Mouse (Mus musculus): ENCODE measurements around the gene Cmas. TPM values are rescaled to one million over a fixed set of nuclear protein-coding genes. Genes with fewer than 3 reads are reported as not detected.

Gene Cmas
- total and polyA plus RNA-seq, 2 experiments from 2014 or later: 59.1 to 171 TPM

DNA sequence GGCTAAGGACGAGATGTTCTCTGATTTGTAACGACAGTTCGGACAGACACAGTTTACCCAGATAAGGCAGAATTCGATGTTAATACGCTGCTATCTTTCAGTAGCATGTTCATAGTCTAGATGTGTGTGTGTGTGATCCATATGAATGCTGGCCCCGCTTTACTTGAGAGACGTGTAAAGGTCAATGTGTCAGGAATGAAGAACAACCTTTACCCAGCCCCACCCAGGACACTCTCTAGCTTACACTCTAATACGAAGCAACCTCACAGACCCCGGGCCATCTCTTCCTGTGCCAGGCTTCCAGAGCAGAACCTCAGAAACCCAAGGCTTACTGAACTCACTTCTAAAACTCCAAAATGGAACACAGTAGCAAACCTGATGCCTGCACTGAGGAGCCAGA lies 42.4 kb downstream of the Cmas start:
- H3K9ac ChIP-seq (replicated peaks; ENCODE audit: low read length): no peak overlapping the region
- ATAC-seq: no peak

DNA sequence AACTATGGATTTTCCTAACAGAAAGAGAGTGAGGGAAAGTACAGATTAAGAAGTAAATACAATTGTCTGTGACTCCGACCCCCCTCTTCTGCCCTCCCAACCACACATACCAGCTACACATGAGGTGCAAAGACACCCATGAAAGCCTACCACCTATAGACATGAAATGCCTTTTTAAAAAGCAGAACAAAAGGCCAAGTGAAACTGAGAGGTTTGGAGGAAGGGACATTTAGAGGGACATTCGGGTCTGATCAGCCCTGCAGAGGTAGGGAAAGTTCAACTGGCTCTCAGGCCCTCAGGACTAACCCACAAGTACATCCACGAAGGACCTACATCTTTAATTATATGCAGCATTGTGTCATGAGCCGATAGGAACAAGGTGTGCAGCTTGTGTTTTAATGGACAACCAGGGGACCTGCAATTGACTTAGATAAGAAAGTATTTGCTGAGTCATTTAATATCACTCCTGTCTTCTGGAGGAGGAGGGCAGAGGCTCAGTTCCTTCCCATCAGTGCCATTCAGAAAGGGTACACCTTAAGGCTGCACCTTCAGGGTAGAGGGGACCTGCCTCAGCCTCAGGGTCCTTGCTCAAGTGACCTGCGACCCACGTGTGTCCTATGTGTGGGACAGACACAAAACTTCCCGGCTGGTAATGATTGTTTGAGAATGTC lies 43.4 kb downstream of the Cmas start:
- Histone ChIP-seq H3K4me3 (ENCODE audit: low read length) (no peak overlapping the region), H3K27me3 (ENCODE audit: insufficient read depth, low read length) (no peaks in the 10 kb centered on the region), H3K9me3 (ENCODE audit: low read length) (no peaks in the 10 kb centered on the region), H3K36me3 (ENCODE audit: insufficient read depth, low read length) (no peaks in the 10 kb centered on the region), H3K4me1 (ENCODE audit: insufficient read depth, low read length) (no peaks in the 10 kb centered on the region), H3K4me2 (ENCODE audit: low read depth, low read length) (no peak overlapping the region), H3K27ac (no peak overlapping the region), H3K9ac (replicated peaks; ENCODE audit: low read length) (no peak overlapping the region)
- 82% methylated on average over 7 of the region's 7 CpGs for WGBS
- no peak for ATAC-seq
- DNase-seq (ENCODE audit: low spot score): no peak
- no peak for TF ChIP-seq CTCF (IDR thresholded peaks at IDR 0.05; ENCODE audit: low read depth)

More for the DNA sequence above, 42.4 kb downstream of the Cmas start:
- WGBS: 64% methylated on average over 9 of the region's 9 CpGs
- H3K27ac ChIP-seq: no peak overlapping the region
- H3K4me2 ChIP-seq (ENCODE audit: low read depth, low read length): no peak overlapping the region
- no peak for DNase-seq (ENCODE audit: low spot score)
- TF ChIP-seq CTCF (IDR thresholded peaks at IDR 0.05; ENCODE audit: low read depth): no peak
- no peaks in the 10 kb centered on the region for H3K4me1 ChIP-seq (ENCODE audit: insufficient read depth, low read length)
- no peaks in the 10 kb centered on the region for H3K9me3 ChIP-seq (ENCODE audit: low read length)
- no peak overlapping the region for H3K4me3 ChIP-seq (ENCODE audit: low read length)
- H3K36me3 ChIP-seq (ENCODE audit: insufficient read depth, low read length): no peaks in the 10 kb centered on the region
- no peaks in the 10 kb centered on the region for H3K27me3 ChIP-seq (ENCODE audit: insufficient read depth, low read length)

DNA sequence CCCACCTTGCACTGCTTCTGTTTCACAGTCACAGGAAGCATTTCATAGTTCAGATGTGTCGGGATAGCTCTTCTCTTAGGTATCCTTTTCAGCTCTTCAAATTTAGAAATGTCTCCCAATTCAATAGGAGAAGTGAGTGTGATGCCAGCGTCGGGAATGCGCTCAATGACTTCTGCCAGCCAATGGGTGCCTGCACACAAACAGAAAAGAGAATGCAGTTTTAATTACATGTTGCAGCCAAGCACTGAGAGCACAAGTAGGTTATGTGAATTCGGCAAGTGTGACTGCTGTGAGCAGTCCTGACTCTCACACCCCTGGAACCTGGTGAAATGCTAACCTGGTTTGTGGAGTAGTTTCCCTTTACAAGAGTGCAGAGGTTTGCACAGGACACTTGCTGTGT lies 45.2 kb downstream of the Cmas start:
- DNase-seq (ENCODE audit: low spot score): no peak

DNA sequence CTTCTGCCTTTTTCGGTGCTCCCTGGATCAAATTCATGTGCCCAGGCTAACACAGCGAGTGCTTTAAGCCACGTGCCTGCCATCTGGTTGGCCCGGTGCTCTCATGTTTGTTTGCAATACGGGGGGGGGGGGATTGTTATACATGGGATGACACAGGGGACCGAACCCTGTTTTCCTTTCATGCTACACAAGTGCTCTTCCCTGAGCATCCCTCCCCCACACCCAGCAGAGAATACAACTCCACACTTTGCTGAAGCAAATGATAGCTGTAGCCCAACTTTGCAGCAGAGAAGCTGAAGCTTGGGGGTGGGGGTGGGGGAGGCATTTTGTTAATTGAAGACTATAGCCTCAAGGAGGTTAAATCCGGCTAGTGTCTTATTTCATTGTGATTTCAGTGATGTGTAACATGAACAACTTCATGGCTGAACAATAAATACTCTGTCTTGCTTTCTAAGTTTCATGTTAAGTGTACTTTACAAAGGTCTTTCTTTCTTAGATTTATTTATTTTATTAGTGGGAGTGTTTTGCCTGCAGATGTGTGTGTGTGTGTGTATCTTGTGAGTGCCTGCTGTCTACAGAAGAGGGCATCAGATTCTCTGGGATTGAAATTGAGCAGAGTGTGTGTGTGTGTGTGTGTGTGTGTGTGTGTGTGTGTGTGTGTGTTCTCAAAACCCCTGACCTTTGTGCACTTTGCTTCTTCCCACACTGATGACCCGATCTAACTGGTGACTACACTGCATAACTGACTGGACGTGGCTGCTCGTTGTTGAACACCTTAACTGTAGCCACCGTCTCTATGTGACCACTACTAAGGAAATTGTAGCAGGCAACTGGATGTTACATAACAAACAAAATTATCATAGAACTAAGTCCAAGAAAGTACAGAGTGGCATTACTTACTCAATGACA lies 46.4 kb downstream of the Cmas start:
- WGBS: 53% methylated on average over 11 of the region's 11 CpGs

More for the DNA sequence above, 45.2 kb downstream of the Cmas start:
- H3K4me2 ChIP-seq (ENCODE audit: low read depth, low read length): no peak overlapping the region
- no peaks in the 10 kb centered on the region for H3K9me3 ChIP-seq (ENCODE audit: low read length)
- WGBS: 71% methylated on average over 5 of the region's 5 CpGs
- H3K4me3 ChIP-seq (ENCODE audit: low read length): no peak overlapping the region
- no peak for ATAC-seq
- no peaks in the 10 kb centered on the region for H3K4me1 ChIP-seq (ENCODE audit: insufficient read depth, low read length)
- no peak overlapping the region for H3K27ac ChIP-seq
- H3K36me3 ChIP-seq (ENCODE audit: insufficient read depth, low read length): no peaks in the 10 kb centered on the region
- no peak overlapping the region for H3K9ac ChIP-seq (replicated peaks; ENCODE audit: low read length)
- no peaks in the 10 kb centered on the region for H3K27me3 ChIP-seq (ENCODE audit: insufficient read depth, low read length)
- TF ChIP-seq CTCF (IDR thresholded peaks at IDR 0.05; ENCODE audit: low read depth): no peak

DNA sequence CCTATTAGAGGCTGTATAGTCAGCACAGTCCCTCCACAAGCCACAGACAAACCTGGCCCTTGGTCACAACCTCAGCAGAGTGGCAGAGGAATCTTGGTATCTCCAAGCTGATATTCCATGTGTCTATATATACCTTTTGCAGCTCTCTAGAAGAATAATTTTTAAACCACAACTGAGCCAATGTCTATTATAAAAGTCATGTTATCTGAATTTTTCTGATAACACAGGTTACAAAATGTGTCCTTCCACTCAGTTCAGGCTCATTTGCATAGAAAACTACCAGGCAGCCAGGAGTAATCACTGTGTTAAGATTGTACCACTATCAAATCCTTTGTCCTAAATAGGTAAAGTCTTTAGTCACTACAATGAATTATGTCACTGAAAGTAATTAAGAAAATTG lies 47.9 kb downstream of the Cmas start, which contains the start of gene Sult6b2:
Gene Sult6b2, minus strand, starts transcription at position 101 of the 400 bp plus-strand sequence.
- H3K4me2 ChIP-seq (ENCODE audit: low read depth, low read length): no peak within 1 kb of the TSS
- H3K9ac ChIP-seq (replicated peaks; ENCODE audit: low read length): no peak within 1 kb of the TSS
- no peak for TF ChIP-seq CTCF (IDR thresholded peaks at IDR 0.05; ENCODE audit: low read depth)
- no peaks in the 10 kb centered on the region for H3K36me3 ChIP-seq (ENCODE audit: insufficient read depth, low read length)
- no peaks in the 10 kb centered on the region for H3K27me3 ChIP-seq (ENCODE audit: insufficient read depth, low read length)
- no peaks in the 10 kb centered on the region for H3K9me3 ChIP-seq (ENCODE audit: low read length)
- H3K27ac ChIP-seq: no peak within 1 kb of the TSS
- no peak for ATAC-seq
- no peak for DNase-seq (ENCODE audit: low spot score)
- no peaks in the 10 kb centered on the region for H3K4me1 ChIP-seq (ENCODE audit: insufficient read depth, low read length)
- H3K4me3 ChIP-seq (ENCODE audit: low read length): no peak within 1 kb of the TSS

More for the DNA sequence above, 46.4 kb downstream of the Cmas start:
- Histone ChIP-seq H3K4me3 (ENCODE audit: low read length) (no peak overlapping the region), H3K27ac (no peak overlapping the region), H3K27me3 (ENCODE audit: insufficient read depth, low read length) (no peaks in the 10 kb centered on the region), H3K4me2 (ENCODE audit: low read depth, low read length) (no peak overlapping the region), H3K9ac (replicated peaks; ENCODE audit: low read length) (no peak overlapping the region), H3K9me3 (ENCODE audit: low read length) (no peaks in the 10 kb centered on the region), H3K4me1 (ENCODE audit: insufficient read depth, low read length) (no peaks in the 10 kb centered on the region), H3K36me3 (ENCODE audit: insufficient read depth, low read length) (no peaks in the 10 kb centered on the region)
- no peak for TF ChIP-seq CTCF (IDR thresholded peaks at IDR 0.05; ENCODE audit: low read depth)
- DNase-seq (ENCODE audit: low spot score) (no peak), ATAC-seq (no peak)

DNA sequence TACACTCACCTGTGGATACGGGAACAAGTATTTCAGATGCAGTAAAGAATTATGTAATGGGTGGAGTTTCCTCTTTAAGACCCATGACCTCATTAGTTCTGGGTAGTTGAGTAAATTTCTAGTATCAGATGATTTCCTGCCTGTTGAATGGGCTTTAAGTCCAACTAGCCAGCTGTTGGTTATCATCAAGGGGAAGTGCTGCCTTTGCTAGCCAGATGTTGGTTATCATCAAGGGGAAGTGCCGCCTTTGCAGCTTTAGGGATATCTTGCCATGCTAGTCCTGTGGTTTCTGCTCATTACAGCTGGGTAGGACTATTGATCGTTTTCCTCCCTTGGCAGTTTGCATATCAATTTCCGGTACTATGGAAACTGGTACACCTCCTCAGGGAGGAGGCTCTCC lies 49.8 kb downstream of the Cmas start:
- no peak for DNase-seq (ENCODE audit: low spot score)
- H3K27me3 ChIP-seq (ENCODE audit: insufficient read depth, low read length): no peaks in the 10 kb centered on the region
- WGBS: 88% methylated on average over 4 of the region's 4 CpGs
- H3K4me2 ChIP-seq (ENCODE audit: low read depth, low read length): no peak overlapping the region
- H3K9me3 ChIP-seq (ENCODE audit: low read length): no peaks in the 10 kb centered on the region
- H3K4me1 ChIP-seq (ENCODE audit: insufficient read depth, low read length): no peaks in the 10 kb centered on the region
- no peak overlapping the region for H3K4me3 ChIP-seq (ENCODE audit: low read length)
- no peak overlapping the region for H3K9ac ChIP-seq (replicated peaks; ENCODE audit: low read length)
- no peaks in the 10 kb centered on the region for H3K36me3 ChIP-seq (ENCODE audit: insufficient read depth, low read length)
- TF ChIP-seq CTCF (IDR thresholded peaks at IDR 0.05; ENCODE audit: low read depth): no peak
- no peak overlapping the region for H3K27ac ChIP-seq
- ATAC-seq: no peak

Measured in hindbrain, postnatal 0 days (tissue).